Mouse (Mus musculus) B cell, adult (primary cell): ENCODE measurements around the gene Mob1a. TPM values are rescaled to one million over a fixed set of nuclear protein-coding genes. Genes with fewer than 3 reads are reported as not detected.

ENCODE experiments used
- total RNA-seq: library from RNA; stranded (reverse); gene quantifications from 4 replicates; pipeline ENCODE4 v1.2.4, GENCODE M21; 2023; ENCODE audit not compliant: inconsistent age

Mob1a gene
- total RNA-seq, result 140 to 161 TPM (median 148 TPM) in 4 replicates

DNA sequence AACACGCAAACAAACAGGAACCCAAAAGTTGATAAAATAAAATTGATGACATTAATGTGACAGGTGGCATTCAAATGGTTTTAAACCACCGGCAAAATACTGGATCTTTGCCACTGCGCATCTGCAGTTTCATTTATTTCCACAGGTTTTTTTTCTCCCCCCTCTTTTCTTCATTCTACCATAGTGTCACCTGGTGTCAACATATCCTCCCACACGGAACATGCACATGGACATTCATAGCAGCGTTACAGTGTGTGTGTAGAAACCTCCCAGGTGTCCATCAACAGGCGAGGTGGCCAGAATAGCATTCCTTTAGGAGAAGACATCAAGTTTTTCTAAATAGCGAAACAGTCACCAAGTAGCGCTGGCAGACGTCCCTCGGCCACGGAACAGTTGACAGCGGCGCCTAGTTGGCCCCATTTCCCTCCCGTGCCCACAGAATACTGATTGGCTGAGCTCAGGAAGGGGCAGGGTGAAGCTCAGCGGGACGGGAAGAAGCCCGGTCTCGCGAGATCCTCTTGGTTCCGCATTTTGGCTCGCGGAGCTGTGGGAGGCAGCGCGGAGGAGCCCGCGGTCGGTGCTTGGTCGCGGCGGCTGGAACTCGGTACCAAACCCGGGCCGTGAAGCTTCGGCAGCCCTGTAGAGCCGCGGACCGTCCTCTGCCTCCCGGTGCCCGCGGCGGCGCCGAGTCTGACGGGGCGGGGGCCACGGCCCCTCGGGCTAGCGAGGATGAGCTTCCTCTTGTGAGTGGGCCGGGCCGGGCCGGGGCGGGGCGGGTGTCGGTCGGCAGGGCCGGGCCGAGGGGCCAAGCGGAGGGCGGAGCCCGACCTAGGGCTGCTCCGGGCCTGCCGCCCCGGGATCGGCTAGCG lies at the start of gene Mob1a, which contains the start of gene Mthfd2:
Gene Mob1a, plus strand, starts transcription at position 492 of the 869 bp plus-strand sequence.
Gene Mthfd2, minus strand, starts transcription at position 384 of the 869 bp plus-strand sequence.

DNA sequence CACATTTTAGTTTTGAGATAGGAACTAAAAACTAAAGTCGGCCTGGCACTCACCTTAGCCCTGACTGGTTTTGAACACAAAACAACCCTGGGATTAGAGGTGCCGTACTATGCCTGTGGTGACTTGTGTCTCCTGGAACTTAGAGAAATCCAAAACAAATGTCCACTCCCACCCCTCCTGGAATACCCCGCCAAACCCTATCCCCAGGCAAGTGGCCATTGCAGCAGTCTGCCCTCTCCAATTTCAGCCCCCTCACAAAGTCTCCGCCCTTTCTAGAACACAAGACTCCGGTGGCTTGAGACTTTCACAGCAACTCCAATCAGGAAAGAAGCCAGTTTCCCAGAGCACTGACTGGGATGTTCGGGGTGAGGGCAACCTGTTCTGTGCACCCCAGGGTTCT lies 23.1 kb downstream of the Mob1a start, which contains the start of gene Bola3:
Gene Bola3, plus strand, starts transcription at position 275 of the 400 bp plus-strand sequence.

Other genes with a start within 250 kb of the Mob1a start
- gene Pcgf1, start 248.1 kb upstream of the Mob1a start, total RNA-seq, result 16.8 to 24.7 TPM (median 20.9 TPM) in 4 replicates
- not detected in 4 replicates for gene Lbx2, start 239.6 kb upstream of the Mob1a start, total RNA-seq
- gene Ccdc142, start 224.4 kb upstream of the Mob1a start, total RNA-seq, result 15.9 to 23.6 TPM (median 20.1 TPM) in 4 replicates
- 12.3 to 14.3 TPM (median 13.3 TPM) in 4 replicates for gene Gm42688, start 224.4 kb upstream of the Mob1a start, total RNA-seq
- gene Mrpl53, start 217.0 kb upstream of the Mob1a start, total RNA-seq, result 22.1 to 28.8 TPM (median 25.2 TPM) in 4 replicates
- 35.5 to 44.3 TPM (median 37.7 TPM) in 4 replicates for gene Mogs, start 210.5 kb upstream of the Mob1a start, total RNA-seq
- gene Wbp1, start 204.5 kb upstream of the Mob1a start, total RNA-seq, result 40.0 to 48.2 TPM (median 45.4 TPM) in 4 replicates
- 26.3 to 31.9 TPM (median 30.7 TPM) in 4 replicates for gene Ino80b, start 200.6 kb upstream of the Mob1a start, total RNA-seq
- gene Rtkn, start 190.6 kb upstream of the Mob1a start, total RNA-seq, result not detected in 4 replicates
- 1.2 to 2.5 TPM (median 1.3 TPM) in 4 replicates for gene Wdr54, start 169.6 kb upstream of the Mob1a start, total RNA-seq
- gene 1700003E16Rik, start 169.6 kb upstream of the Mob1a start, total RNA-seq, result not detected in 4 replicates
- 108 to 117 TPM (median 110 TPM) in 4 replicates for gene Dctn1, start 160.1 kb upstream of the Mob1a start, total RNA-seq
- not detected in 4 replicates for gene Slc4a5, start 106.2 kb upstream of the Mob1a start, total RNA-seq
- gene Mthfd2, start 108 bp upstream of the Mob1a start, total RNA-seq, result 14.9 to 17.3 TPM (median 16.1 TPM) in 4 replicates
- 34.6 to 47.8 TPM (median 38.6 TPM) in 4 replicates for gene Bola3, start 23.1 kb downstream of the Mob1a start, total RNA-seq
- 70.0 to 82.7 TPM (median 78.5 TPM) in 4 replicates for gene Tet3, start 133.1 kb downstream of the Mob1a start, total RNA-seq
- gene Dguok, start 181.0 kb downstream of the Mob1a start, total RNA-seq, result 46.6 to 57.3 TPM (median 52.9 TPM) in 4 replicates
- gene Actg2, start 210.2 kb downstream of the Mob1a start, total RNA-seq, result not detected in 4 replicates
- 16.4 to 18.9 TPM (median 17.0 TPM) in 4 replicates for gene Stambp, start 246.7 kb downstream of the Mob1a start, total RNA-seq